Mouse (Mus musculus) ES-E14 (cell line): ENCODE measurements around the gene Slc16a6.

Experiments used
- HCFC1 ChIP-seq: IDR thresholded peaks from 2 replicates; pipeline ENCODE4 v1.6.1; 2012; ENCODE audit warnings: low read length, inconsistent platforms, borderline replicate concordance; ENCODE audit not compliant: insufficient read depth
- ZC3H11A ChIP-seq: IDR thresholded peaks from 2 replicates; pipeline ENCODE4 v1.6.1; 2012; ENCODE audit warnings: low read depth, mild to moderate bottlenecking, inconsistent platforms, low read length, borderline replicate concordance
- ZNF384 ChIP-seq: IDR thresholded peaks from 2 replicates; pipeline ENCODE4 v1.6.1; 2012; ENCODE audit warnings: low read depth, low read length, inconsistent platforms

GRCm38 (mm10) chr11:109474836-109475235, 1.4 kb upstream of the Slc16a6 start:
- no peak for TF ChIP-seq ZNF384
- no peak for TF ChIP-seq ZC3H11A
- TF ChIP-seq HCFC1: no peak
